Mouse (Mus musculus) intestine, postnatal 0 days (tissue): Measurements from ENCODE around the gene Slc2a10. TPM values are rescaled to one million over a fixed set of nuclear protein-coding genes. Genes with fewer than 3 reads are reported as not detected.

Experiments used
- ATAC-seq: fragments of 200-750 bp; cut with Nextera tagmentation; 2 replicates; pipeline ENCODE4 v1.8.0; 2017; ENCODE audit warnings: mild to moderate bottlenecking, moderate TSS enrichment, moderate library complexity
- H3K27ac ChIP-seq: fragments of 300-500 bp; sonication (generic); 2 replicates; pipeline ENCODE4 v1.5.1; 2014; ENCODE audit warnings: mild to moderate bottlenecking, low read depth, low read length, moderate library complexity
- H3K27me3 ChIP-seq: fragments of 300-500 bp; sonication (generic); replicated peaks from 2 replicates; pipeline ENCODE4 v1.6.1; 2014; ENCODE audit warnings: low read length, mixed read lengths; ENCODE audit not compliant: control insufficient read depth, insufficient read depth
- H3K36me3 ChIP-seq: fragments of 300-500 bp; sonication (generic); 2 replicates; pipeline ENCODE4 v1.6.1; 2014; ENCODE audit warnings: mild to moderate bottlenecking, moderate library complexity; ENCODE audit not compliant: control insufficient read depth, insufficient read depth
- H3K4me1 ChIP-seq: fragments of 300-500 bp; sonication (generic); replicated peaks from 2 replicates; pipeline ENCODE4 v1.6.1; 2014; ENCODE audit warnings: antibody characterized with exemption, low read length, mixed read lengths; ENCODE audit not compliant: control insufficient read depth, insufficient read depth
- H3K4me2 ChIP-seq: fragments of 300-500 bp; sonication (generic); replicated peaks from 2 replicates; pipeline ENCODE4 v1.6.1; 2014; ENCODE audit warnings: low read depth, mild to moderate bottlenecking, moderate library complexity
- H3K4me3 ChIP-seq: fragments of 300-500 bp; sonication (generic); 2 replicates; pipeline ENCODE4 v1.5.1; 2014; ENCODE audit warnings: low read depth, low read length
- H3K9ac ChIP-seq: fragments of 300-500 bp; sonication (generic); 2 replicates; pipeline ENCODE4 v1.6.1; 2014; ENCODE audit warnings: mild to moderate bottlenecking, low read depth, low read length
- H3K9me3 ChIP-seq: fragments of 300-500 bp; sonication (generic); 2 replicates; pipeline ENCODE4 v1.6.1; 2016; ENCODE audit warnings: mixed run types; ENCODE audit not compliant: control insufficient read depth
- CTCF ChIP-seq: sonication (generic); IDR thresholded peaks from 2 replicates; pipeline ENCODE4 v1.5.1; 2016; ENCODE audit warnings: low read depth, mild to moderate bottlenecking, control low read depth, antibody characterized with exemption, moderate library complexity
- WGBS: fragments of 180-500 bp; shearing (Covaris S2); extraction: QIAGEN DNeasy Blood & Tissue Kit; methylation state at CpG from one replicate; pipeline ENCODE4 v1.1.7; 2014; 5-methylcytosine and 5-hydroxymethylcytosine counted together
- polyA plus RNA-seq: library from polyadenylated mRNA; unstranded; fragments of >200 nt; fragmentation: Nextera tagmentation; extraction: Ambion mirVana; gene quantifications from 2 replicates; pipeline ENCODE4 v1.2.1, GENCODE M21; 2015

Slc2a10 gene
- polyA plus RNA-seq: 1.6 and 2.1 TPM in 2 replicates

- ATAC-seq: peak; percentile 61
Measured at GRCm38 (mm10) chr2:165503259-165504203, at the start of gene Slc2a10. Gene Slc2a10, plus strand, starts transcription at chr2:165503787.

GRCm38 (mm10) chr2:165456710-165457109, 46.9 kb upstream of the Slc2a10 start:
- Histone ChIP-seq H3K27me3 (no peaks in the 10 kb centered on the region), H3K4me3 (no peak overlapping the region), H3K9ac (no peak overlapping the region), H3K4me1 (no peaks in the 10 kb centered on the region), H3K27ac (no peak overlapping the region), H3K36me3 (no peaks in the 10 kb centered on the region), H3K9me3 (no peaks in the 10 kb centered on the region), H3K4me2 (no peak overlapping the region)
- 58% methylated on average over 2 of the region's 2 CpGs for WGBS
- ATAC-seq: no peak
- no peak for TF ChIP-seq CTCF

More at GRCm38 (mm10) chr2:165503259-165504203, at the start of gene Slc2a10:
- H3K4me2 ChIP-seq: peak within 1 kb of the TSS; percentile 59
- H3K9me3 ChIP-seq: no peaks in the 10 kb centered on the region
- no peak for TF ChIP-seq CTCF
- H3K9ac ChIP-seq: peak within 1 kb of the TSS; percentile 50; the same call in 1 of the 2 replicates
- no peaks in the 10 kb centered on the region for H3K36me3 ChIP-seq
- 5% methylated on average over 30 of the region's 32 CpGs for WGBS
- no peaks in the 10 kb centered on the region for H3K4me1 ChIP-seq
- H3K27ac ChIP-seq: no peak within 1 kb of the TSS
- H3K4me3 ChIP-seq: peak within 1 kb of the TSS; percentile 36
- no peaks in the 10 kb centered on the region for H3K27me3 ChIP-seq

GRCm38 (mm10) chr2:165458189-165458588, 45.4 kb upstream of the Slc2a10 start:
- 53% methylated on average over 5 of the region's 5 CpGs for WGBS
- no peak overlapping the region for H3K4me3 ChIP-seq
- TF ChIP-seq CTCF: no peak
- H3K4me1 ChIP-seq: no peaks in the 10 kb centered on the region
- ATAC-seq: no peak
- no peaks in the 10 kb centered on the region for H3K9me3 ChIP-seq
- H3K4me2 ChIP-seq: no peak overlapping the region
- no peak overlapping the region for H3K9ac ChIP-seq
- no peak overlapping the region for H3K27ac ChIP-seq
- H3K27me3 ChIP-seq: no peaks in the 10 kb centered on the region
- H3K36me3 ChIP-seq: no peaks in the 10 kb centered on the region

- no peaks in the 10 kb centered on the region for H3K9me3 ChIP-seq
- H3K27me3 ChIP-seq: no peaks in the 10 kb centered on the region
- H3K9ac ChIP-seq: no peak overlapping the region
- H3K4me1 ChIP-seq: no peaks in the 10 kb centered on the region
- WGBS: 20% methylated on average over 7 of the region's 7 CpGs
- H3K4me3 ChIP-seq: no peak overlapping the region
- TF ChIP-seq CTCF: no peak
- no peak overlapping the region for H3K4me2 ChIP-seq
- no peak for ATAC-seq
- no peak overlapping the region for H3K27ac ChIP-seq
- no peaks in the 10 kb centered on the region for H3K36me3 ChIP-seq
Measured at GRCm38 (mm10) chr2:165459663-165460062, 43.9 kb upstream of the Slc2a10 start.

- Histone ChIP-seq H3K4me3 (no peak overlapping the region), H3K4me2 (no peak overlapping the region), H3K27me3 (peaks cover 12% of the 10 kb centered on the region), H3K36me3 (no peaks in the 10 kb centered on the region), H3K27ac (no peak overlapping the region), H3K9me3 (no peaks in the 10 kb centered on the region), H3K9ac (no peak overlapping the region), H3K4me1 (no peaks in the 10 kb centered on the region)
- no peak for ATAC-seq
- TF ChIP-seq CTCF: no peak
- WGBS: 58% methylated on average over 15 of the region's 15 CpGs
Measured at GRCm38 (mm10) chr2:165467824-165468452, 35.6 kb upstream of the Slc2a10 start.

GRCm38 (mm10) chr2:165470167-165470566, 33.4 kb upstream of the Slc2a10 start:
- WGBS: 21% methylated on average over 5 of the region's 5 CpGs
- no peak for ATAC-seq
- Histone ChIP-seq H3K27me3 (peaks cover 16% of the 10 kb centered on the region), H3K4me3 (no peak overlapping the region), H3K36me3 (no peaks in the 10 kb centered on the region), H3K27ac (no peak overlapping the region), H3K4me1 (no peaks in the 10 kb centered on the region), H3K9me3 (no peaks in the 10 kb centered on the region), H3K4me2 (no peak overlapping the region), H3K9ac (no peak overlapping the region)
- peak; percentile 60 for TF ChIP-seq CTCF
